Mouse (Mus musculus): Measurements from ENCODE around the gene Zfp704.

Zfp704 gene

DNA sequence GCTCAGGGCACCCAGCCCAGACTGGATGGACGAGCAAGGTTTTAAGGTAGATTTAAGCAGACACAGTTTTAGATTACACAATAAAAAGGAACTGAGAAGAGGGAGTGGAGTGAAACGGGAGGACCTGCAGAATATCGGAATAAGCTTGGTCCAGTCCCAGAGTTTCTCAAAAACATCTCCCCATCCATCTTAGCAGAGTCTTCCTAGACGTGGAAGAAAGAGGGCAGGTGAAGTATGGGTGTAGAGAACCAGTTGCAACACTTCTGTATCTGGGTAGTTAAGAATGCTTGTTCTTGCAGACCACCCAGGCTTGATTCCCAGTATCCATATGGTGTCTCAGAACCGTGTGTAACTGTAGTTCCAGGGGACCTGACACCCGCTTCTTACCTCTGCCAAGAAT is 149.6 kb downstream of the Zfp704 start:
- DNase-seq (ENCODE audit: low spot score in 2 of 2): no peak

DNA sequence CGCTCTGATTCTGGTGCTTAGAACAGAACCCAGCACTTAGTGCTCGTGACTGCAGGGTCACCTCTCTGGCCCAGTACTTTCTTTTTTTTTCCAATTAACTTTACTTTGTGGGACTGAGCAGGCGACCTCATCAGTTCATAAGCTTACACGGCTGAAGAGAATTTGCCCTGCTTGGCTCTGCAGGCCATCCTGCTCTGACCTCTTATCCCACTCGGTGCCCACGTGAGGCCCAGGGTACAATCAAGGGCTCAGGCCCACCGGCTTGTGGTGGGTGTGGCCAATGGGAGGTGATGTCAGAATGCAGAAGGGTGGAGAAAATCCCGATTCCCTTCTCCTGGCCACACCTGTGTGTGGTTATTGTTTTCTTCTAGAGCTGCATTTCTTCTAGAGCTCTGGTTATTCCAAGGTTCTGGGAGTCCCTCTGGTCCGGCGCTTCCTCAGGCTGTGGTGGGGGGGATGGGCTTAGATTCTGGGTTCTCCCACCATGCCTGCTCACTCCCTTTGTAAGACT is 153.4 kb downstream of the Zfp704 start:
- DNase-seq (ENCODE audit: low spot score in 2 of 2): no peak

DNA sequence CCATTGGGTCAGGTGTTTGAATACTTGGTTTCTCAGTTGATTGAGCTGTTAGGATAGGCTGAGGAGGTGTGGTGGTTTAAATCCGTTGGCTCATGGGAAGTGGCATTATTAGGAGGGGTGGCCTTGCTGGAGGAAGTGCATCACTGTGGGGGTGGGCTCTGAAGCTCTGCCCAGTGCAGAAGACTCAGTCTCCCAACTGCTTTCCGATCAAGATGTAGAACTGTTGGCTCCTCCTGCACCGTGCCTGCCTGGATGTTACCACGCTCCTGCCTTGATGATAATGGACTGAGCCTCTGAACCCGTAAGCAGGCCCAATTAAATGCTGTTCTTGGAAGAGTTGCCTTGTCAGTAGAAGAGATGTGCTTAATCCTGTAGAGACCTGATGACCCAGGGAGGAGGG is 154.5 kb downstream of the Zfp704 start:
- DNase-seq (ENCODE audit: low spot score in 2 of 2): no peak

DNA sequence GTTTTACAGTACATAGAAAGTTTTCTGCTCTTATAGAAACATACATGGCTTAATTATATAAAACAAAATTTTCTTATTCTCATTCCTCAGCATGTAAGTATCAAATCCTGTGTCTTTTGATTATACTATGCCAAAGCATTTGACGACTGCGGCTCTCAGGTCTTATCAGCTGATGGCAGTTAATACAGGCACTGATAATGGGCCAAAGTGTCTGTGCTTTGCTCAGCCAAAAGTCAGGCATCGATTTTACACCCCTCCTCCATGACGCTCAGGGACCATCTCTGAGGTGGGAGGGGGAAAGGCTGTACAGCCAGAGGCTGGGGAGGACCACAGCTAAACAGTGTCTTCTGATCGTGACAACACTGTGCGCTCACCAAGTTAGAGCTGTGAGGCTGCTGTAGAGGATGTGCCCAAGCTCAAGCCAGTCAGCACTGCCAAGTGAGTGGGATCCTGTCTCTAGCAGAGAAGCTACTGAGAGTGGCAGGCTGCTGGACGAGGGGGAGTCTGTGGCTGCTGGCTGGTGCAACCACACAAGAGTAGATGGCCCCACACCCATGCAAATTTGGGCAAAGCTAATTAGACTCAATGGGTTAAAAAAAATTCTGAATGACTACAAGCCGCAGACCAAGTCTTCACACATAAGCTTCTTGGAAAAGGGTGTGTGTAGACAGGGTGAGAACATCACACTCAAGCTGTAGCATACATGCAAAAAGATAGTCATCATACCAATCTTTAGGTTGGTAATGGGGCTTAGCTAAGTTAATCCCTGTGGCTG is 155.1 kb downstream of the Zfp704 start:
- DNase-seq (ENCODE audit: low spot score in 2 of 2): peak; percentile 23 to 65

DNA sequence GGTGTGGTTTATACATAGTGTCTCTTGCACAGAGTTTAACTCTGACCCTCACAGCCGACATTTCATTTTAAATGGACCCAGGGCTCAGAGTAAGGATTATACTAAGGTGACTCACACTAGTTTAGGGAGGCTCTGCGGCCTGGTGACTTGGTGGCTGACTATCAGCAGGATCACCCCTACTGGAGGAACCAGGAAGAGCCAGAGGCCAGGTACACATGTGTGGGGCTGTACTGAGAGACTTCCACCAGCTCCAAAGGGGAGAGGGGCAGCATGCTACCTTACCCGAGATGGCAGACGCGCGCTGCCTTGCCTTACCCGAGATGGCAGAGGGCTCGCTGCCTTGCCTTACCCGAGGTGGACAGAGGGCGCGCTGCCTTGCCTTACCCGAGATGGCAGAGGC is 159.4 kb downstream of the Zfp704 start:
- DNase-seq (ENCODE audit: low spot score in 2 of 2): no peak

DNA sequence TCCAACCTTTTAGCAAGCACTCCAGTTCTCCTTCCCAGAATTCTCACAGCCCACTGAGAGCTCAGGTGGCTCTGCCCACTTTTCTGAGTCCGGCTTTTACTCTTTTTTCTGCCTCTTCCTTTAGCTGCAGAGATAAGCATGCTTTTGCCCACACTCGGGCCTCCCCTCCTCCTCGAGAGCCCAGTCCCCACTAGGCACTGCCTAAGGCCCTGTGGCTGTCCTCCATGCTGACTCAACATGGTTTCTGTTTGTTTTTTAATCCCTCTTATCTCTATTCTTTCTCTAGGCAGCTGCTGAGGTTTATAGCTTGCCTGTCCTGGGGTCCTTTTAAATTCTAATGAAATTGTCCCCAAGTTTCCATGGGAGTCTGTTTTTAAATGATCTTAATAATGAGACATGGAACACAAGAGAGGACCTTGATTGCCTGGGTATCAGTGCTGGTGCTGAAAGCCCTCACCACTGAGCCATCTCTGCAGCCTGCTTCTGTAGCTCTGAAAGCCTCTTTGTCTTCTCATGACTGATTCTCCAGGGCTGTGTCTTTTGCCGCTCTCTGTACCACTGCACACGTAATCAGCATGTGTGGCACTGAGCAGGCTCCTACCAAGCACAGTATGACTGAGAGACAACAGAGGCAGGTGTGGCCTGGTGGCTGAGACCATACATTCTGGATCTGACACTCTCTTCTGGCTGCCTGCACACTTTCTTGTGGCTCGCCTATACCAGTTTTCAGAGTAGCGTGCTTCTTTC is 160.5 kb downstream of the Zfp704 start:
- DNase-seq (ENCODE audit: low spot score in 2 of 2): no peak

DNA sequence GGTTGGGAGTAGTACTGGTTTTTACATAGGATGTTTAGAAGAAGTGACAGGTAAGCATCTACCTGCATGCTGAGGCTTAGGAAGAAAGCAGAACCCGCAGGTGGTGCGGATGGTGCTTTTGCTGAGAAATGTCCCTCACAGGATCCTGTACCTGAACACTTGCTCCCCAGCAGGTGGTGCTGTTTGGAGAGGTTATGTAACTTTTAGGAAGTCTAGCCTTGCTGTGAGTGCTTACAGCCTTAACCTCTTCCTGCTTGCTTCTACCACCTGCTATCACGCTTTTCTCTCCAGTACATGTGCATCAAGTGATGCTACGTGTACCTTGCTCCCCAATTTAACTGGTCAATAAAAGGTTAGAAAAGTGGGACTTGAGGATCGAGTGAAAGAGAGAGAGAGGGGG is 161.3 kb downstream of the Zfp704 start:
- DNase-seq (ENCODE audit: low spot score in 2 of 2): no peak

DNA sequence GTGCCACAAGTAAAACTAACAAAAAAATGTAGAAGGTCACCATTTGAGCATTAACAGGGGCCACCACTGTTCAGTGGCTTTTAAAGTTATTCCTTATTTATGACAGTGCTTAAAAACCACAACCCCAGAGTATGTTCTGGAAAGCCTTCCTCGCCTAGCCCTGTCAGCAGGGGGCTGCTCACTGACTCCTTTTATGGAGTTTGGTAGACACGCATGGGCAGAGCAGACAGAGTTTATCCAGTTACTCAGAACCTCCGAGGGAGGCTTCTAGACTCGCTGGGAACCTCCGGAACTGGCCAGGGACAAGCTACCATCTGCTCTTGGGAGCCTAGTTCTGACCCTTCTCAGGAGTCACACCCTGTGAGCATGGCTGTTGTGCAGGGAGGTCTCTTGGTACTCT is 165.3 kb downstream of the Zfp704 start:
- DNase-seq (ENCODE audit: low spot score in 2 of 2): no peak

DNA sequence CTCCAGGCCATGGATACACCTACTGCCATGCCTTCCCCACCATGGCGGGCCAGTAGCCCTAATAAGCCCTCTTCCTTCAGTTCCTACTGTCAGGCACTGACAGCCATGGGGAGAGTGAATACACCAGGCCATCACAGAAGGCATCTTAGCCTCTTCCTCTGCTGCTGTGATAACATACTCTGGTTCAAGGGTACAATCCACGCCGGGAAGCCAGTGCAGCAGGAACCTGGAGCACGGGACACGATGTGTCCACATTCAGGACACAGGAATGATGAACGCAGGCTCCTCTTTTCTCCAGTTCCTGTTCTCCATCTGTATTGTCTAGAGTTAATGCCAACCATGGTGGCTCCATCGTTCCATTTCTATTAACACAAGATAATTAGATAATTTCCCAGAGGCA is 165.9 kb downstream of the Zfp704 start:
- no peak for DNase-seq (ENCODE audit: low spot score in 2 of 2)

DNA sequence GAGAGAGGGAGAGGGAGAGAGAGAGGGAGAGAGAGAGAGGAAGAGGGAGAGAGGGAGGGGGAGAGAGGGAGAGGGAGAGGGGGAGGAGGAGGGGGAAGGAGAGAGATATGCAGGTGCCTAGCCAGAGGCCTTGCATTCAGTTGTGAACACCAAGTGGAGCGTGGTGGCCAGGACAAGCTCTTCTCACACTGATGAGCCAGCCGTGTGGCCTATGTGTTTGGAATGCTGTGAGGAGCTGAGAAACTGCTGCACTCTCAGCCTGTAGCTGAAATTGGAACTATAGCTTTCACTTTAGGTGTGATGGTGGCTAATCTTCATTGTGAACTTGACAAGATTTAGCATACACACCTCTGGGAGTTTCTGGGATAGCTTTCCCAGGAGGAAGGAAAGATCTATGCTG is 166.4 kb downstream of the Zfp704 start:
- no peak for DNase-seq (ENCODE audit: low spot score in 2 of 2)

DNA sequence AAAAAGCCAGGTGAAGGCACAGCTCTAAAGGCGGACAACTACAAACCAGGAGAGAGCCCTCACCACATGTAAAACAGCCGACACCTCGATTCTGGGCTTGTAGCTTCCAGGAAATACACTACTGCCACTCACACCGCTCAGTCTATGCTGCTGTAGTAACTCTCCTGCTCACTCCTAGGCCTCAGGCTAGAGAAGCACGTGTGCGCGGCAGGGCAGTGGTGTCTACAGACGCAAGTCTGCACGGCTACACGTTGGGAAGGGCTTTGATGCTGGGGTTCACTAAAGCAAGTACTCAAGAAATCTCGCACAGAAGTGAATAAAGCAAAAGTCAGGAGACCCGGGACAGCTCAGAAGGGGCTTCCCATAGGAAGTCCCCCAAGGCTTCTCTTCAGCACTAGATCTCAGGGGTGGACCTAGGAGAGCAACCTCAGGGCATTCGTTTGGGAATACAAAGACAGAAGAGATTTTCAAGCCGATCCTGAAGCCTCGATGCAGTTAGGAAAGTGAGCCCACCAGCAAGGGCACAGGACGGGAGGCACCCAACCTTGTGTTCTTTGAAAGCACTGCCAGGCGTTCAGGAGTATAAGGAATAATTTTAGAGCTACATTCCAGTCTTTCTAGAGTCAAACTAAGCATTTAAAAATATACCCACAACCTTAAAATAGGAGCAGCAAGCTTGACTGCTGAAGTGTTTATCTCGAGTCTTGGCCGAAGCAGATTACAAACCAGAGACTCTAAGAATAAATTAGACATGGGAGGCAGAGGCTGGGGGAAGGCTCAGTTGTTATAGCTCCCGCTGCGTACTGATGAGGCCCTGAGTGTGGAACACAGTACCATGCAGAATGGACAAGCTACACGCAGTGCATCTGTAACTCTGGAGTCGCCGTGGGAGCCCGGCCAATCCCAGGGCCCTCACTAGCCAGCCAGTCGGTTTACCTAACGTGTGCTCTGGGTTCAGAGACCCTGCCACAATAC is 168.0 kb downstream of the Zfp704 start:
- peak; percentile 30 to 51 for DNase-seq (ENCODE audit: low spot score in 2 of 2)

DNA sequence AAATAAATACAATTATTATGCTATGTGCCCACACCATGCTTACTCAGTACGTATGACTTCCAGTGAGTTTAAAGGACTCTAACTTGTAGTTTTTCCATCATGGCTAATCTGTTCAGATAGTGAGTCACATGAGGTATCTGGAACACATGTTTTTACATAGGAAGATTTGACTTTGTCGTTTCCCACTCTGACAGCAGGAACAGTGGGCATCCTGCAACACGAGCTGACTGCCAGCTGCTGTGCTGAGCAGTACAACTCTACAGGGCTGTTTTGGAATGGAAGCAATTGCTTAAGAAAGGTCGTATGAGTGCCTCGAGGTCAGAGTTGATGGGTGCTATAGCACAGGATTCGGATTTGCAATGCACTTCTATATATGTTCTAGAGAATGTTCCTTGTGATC is 169.4 kb downstream of the Zfp704 start:
- no peak for DNase-seq (ENCODE audit: low spot score in 2 of 2)

DNA sequence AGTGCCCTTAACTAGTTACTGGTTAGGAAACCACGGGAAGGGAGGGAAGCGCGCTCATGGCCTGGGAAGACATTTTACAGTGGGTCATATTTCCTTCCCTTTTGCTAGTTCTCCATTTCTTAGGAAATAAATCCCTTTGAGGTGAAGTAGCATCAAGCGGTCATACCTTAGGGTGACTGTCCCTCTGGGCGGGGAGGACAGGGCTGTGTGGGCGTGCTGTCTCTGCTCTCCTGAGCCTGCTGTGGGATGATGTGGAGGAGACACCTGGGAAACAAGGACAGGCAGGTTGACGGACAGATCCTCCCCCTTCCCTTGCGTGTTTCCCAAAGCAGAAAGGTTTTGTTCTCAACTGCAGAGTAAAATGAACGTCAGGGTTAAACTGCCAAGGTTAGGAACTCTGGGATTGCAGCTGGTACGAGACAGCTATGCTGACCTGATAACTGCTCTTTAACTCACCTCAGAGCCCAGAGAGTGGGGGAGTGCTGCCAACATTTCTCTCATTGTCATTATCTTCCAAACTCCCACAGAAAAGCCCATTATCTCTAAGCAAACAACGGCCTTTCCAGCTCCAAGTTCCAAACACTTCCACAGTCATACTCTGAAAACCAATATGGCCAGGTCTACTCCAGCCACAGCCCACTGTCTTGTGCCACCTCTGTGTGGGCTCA is 170.1 kb downstream of the Zfp704 start:
- DNase-seq (ENCODE audit: low spot score in 2 of 2): no peak

DNA sequence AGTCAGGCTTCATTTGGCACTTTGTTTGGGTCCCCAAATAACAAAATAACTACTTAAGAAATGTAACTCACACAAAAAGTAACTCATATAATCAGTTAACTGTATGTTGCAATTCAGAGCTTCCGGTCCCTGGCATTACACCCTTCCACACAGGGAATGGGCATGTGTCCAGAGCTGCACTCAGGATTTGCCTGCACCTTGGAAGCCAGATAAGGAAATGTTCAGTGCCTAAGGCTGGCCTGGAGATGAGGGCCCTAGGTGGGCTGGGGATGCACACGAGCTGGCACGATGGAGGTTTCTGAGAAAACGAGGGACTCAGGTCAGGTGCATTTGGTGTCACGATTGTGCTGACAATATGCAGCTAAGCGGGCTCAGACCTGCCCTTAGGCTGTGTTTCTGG is 173.6 kb downstream of the Zfp704 start:
- no peak for DNase-seq (ENCODE audit: low spot score in 2 of 2)

DNA sequence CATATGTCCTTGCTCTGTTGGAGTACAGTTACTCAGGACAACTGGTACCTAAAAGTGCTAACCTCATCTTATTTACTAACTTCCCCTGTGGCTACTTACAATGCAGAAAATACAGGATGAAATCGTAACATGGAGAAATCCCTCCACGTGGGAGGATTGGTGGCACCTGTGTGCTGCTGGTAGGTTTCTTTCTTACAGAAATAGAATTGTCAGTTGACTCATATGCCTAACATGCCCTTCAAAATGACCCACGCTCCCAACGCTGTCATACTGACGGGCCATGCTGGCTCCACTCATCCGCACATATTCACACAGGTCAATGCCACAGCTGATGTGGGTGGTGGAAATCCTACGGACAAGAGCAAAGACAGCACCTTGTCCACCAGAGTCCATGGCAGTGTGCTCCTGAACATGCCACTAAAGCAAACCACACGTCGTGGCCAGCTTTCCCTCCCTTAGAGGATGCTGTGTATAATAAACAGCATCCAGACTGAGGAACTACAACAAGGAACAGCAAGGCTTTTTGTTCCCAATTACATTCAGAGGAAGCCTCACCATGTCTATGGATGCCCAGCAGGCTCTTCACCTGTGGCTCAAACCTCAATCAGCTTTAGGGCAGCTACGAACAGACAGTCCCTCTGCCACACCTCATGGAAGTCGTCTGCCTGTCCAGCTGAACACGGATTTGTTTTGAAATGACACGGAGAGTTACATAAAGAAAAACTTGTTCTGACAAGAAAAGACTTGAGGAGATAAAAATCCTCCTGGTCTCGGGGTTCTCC is 175.3 kb downstream of the Zfp704 start:
- no peak for DNase-seq (ENCODE audit: low spot score in 2 of 2)

DNA sequence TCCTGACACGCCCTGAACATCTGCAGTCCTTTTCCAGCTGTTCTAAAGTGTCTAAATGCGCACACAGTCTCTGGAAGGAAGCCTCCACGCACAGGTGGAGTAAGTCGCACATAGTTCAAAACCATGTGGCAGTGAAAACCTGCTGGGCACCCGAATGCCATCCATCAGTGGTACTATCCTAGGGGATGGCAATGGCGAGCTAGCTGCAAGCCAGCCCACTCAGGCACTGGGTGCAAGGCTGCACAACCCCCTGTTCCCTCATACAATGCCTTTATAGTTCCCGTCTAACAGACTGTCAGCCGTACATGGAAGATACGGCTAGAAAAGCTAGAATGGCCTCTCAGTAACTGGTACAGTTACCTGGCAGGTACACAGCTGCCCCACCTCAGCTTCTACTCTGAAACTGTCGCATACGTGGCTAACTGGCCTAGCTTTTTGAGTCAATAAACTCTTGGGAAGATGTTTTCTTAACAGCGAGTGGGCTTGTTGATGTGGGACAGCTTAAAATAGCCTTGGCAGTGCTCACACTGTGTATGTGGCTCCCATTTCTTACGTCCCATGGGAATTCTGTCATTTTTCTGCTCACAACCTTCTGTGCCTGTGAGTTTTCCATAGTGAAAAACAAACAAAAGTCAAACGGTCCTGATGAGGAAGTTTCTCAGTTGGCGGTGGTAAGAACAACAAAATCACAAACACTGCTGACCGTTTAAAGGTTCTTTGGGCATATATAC is 176.9 kb downstream of the Zfp704 start:
- DNase-seq (ENCODE audit: low spot score in 2 of 2): no peak

DNA sequence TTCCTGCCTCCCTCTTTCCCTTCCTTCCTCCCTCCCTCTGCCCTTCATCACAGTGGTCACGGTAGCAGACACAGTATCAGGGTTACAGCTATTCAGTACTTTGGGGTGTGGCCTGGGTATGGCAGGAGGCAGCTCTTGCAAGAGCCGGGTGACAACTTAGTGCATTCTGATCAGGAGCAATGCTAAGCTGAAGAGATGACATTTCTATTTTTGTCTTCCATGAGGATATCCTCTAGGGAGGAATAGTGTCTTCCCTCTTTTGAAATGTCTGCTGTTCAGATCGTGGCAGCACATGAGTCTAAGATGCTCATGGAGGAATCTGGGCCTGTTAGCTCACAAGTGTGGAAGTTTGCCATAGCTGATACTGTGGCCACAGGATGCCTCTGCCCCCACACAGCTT is 177.7 kb downstream of the Zfp704 start:
- no peak for DNase-seq (ENCODE audit: low spot score in 2 of 2)

DNA sequence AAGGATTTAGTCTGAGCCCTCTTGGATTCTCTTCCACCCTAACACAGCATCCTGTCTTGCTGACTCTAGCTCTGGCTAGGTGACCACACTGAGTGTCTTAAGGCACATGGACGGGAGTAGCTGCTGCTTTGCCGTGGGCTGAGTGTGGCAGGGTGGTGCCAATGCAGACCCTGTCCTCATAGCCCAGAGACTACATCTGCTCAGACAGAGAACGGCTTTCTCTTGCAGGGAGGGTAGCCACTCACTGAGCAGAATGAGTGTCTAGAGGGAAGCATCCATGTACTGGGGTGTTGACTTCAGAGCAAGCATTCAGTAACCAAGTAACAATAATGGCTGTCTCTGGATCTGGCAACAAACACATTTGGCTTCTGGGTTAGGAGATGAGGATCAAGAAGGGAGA is 179.9 kb downstream of the Zfp704 start:
- DNase-seq (ENCODE audit: low spot score in 2 of 2): no peak

DNA sequence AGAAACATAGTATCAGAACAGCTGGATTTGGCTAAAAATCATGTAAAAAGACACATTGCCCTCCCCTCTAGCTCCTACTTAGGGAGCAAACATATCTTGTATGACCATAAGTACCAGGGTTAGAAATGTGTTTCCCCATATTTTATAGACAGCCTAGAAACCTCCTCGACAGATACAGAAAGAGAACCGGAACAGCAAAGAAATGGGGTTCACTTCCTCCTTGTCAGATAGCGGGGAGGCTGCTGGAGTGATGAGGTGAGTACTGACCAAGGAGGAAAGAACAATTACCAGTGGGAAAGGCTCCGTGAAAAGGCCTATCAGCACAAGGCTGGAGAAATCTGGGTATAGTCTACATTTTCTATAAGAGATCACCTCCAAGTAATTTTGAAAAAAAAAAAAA is 182.1 kb downstream of the Zfp704 start:
- DNase-seq (ENCODE audit: low spot score in 2 of 2): no peak

DNA sequence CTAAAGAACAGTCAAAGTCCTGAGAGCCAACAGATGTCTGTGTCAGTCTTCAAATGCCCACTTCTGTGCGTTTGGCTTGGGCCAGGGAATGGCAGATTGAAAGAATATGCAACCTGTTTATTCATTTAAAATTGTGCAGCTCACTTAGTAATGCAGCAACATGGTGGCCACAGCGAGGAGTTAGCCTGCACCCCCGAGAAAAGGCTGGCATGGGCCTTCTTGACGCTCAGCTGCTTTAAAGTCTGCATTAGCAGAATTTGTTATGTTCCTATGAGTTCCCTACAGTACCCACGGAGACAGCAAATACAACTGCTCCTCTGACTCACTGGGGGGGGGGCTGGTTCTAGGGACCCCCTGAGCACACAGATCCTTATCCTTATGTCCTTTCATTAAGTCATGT is 184.2 kb downstream of the Zfp704 start:
- no peak for DNase-seq (ENCODE audit: low spot score in 2 of 2)
